In genomic region chr4:141736856-141737255, GRCm38 (mm10) we compare ENCODE assay signal across 27 mouse cellular contexts. TPM values are rescaled to one million over a fixed set of nuclear protein-coding genes. Genes with fewer than 3 reads are reported as not detected.
"Had no signal": no experiment of that assay in that cellular context is flagged by ENCODE, and none has a peak within 500 bp of the region (broad histone marks: within the 10 kb centered on the region; RNA-seq: fewer than 3 reads in every experiment).

No protein-coding gene starts in this region.

- DNase-seq: kidney, adult 11 months; kidney, adult 9 months; kidney, postnatal 14 days; kidney, postnatal 4 days; left cerebral cortex, postnatal 4 days; liver, embryonic 13.5 days; lung, embryonic 14.5 days; right cerebral cortex, adult 18-20 months; right cerebral cortex, postnatal 14 days; thymus, adult 2 months; thymus, postnatal 14 days; thymus, postnatal 4 days had no signal

- H3K9ac ChIP-seq: limb, embryonic 12.5 days; limb, embryonic 15.5 days; liver, embryonic 13.5 days; lung, embryonic 14.5 days; midbrain, embryonic 13.5 days had no signal

- H3K4me2 ChIP-seq: limb, embryonic 12.5 days; limb, embryonic 15.5 days; liver, embryonic 13.5 days; lung, embryonic 14.5 days; midbrain, embryonic 13.5 days had no signal

- H3K36me3 ChIP-seq: limb, embryonic 12.5 days; limb, embryonic 15.5 days; liver, embryonic 13.5 days; midbrain, embryonic 10.5 days; midbrain, embryonic 13.5 days had no signal

- H3K27me3 ChIP-seq: limb, embryonic 12.5 days; limb, embryonic 15.5 days; liver, embryonic 13.5 days; midbrain, embryonic 13.5 days had no signal

- H3K4me3 ChIP-seq: limb, embryonic 12.5 days; limb, embryonic 15.5 days; liver, embryonic 13.5 days; megakaryocyte, embryonic 14.5 days; midbrain, embryonic 10.5 days; midbrain, embryonic 13.5 days had no signal

- H3K27ac ChIP-seq: limb, embryonic 12.5 days; limb, embryonic 15.5 days; liver, embryonic 13.5 days; midbrain, embryonic 10.5 days; midbrain, embryonic 13.5 days had no signal

- H3K9me3 ChIP-seq: limb, embryonic 12.5 days; limb, embryonic 15.5 days; liver, embryonic 13.5 days; midbrain, embryonic 10.5 days; midbrain, embryonic 13.5 days had no signal

- ATAC-seq: lung, postnatal 0 days; midbrain, embryonic 13.5 days had no signal

RNA-seq across cellular contexts. Expression of gene Agmat, which starts 9.6 kb away (rescaled TPM):
- total RNA-seq: layer of hippocampus, postnatal 14 days; left cerebral cortex, postnatal 4 days; midbrain, postnatal 0 days had no signal
- polyA plus RNA-seq: limb, embryonic 12.5 days; limb, embryonic 15.5 days; lung, embryonic 14.5 days; midbrain, embryonic 10.5 days; midbrain, embryonic 13.5 days; midbrain, postnatal 0 days; neural tube, embryonic 11.5 days; neural tube, embryonic 14.5 days; stomach, embryonic 14.5 days had no signal

RNA-seq across cellular contexts. Expression of gene Rsc1a1, which starts 51.5 kb away (rescaled TPM):
- total RNA-seq: left cerebral cortex, postnatal 14 days had no signal
- polyA plus RNA-seq: kidney, embryonic 16.5 days; limb, embryonic 12.5 days; liver, embryonic 16.5 days; lung, postnatal 0 days; midbrain, embryonic 13.5 days; midbrain, postnatal 0 days; neural tube, embryonic 11.5 days; stomach, postnatal 0 days had no signal
